Mouse (Mus musculus) adipocyte (in vitro differentiated cells): ENCODE data around the gene Trim7.
"Not testable (repeated sequence)": the region's sequence is repeated elsewhere in the genome, so short reads cannot be mapped to it uniquely, and the experiment has no call there.

Experiments used
- DNase-seq: peaks from one replicate; pipeline ENCODE4 v3.0.0-alpha.2; 2016; ENCODE audit warnings: low spot score

Trim7 gene

GRCm38 (mm10) chr11:48825979-48826751, at the start of gene Trim7, which contains the start of gene Gm12184:
TSS of gene Trim7 (plus strand) at chr11:48826140.
TSS of gene Gm12184 (minus strand) at chr11:48826655.
- DNase-seq: not testable (repeated sequence)

- no peak for DNase-seq
Observed at GRCm38 (mm10) chr11:48776664-48777063, 49.3 kb upstream of the Trim7 start.

GRCm38 (mm10) chr11:48777303-48777702, 48.6 kb upstream of the Trim7 start:
- no peak for DNase-seq

GRCm38 (mm10) chr11:48779450-48779849, 46.5 kb upstream of the Trim7 start:
- no peak for DNase-seq

- DNase-seq: no peak
Observed at GRCm38 (mm10) chr11:48782243-48782642, 43.7 kb upstream of the Trim7 start.

- no peak for DNase-seq
Observed at GRCm38 (mm10) chr11:48787455-48788211, 38.3 kb upstream of the Trim7 start.

- DNase-seq: peak; percentile 87
Observed at GRCm38 (mm10) chr11:48788311-48789089, 37.4 kb upstream of the Trim7 start.

GRCm38 (mm10) chr11:48789215-48789614, 36.7 kb upstream of the Trim7 start:
- DNase-seq: no peak

- DNase-seq: peak; percentile 86
Observed at GRCm38 (mm10) chr11:48789973-48790823, 35.7 kb upstream of the Trim7 start.

GRCm38 (mm10) chr11:48790946-48791345, 35.0 kb upstream of the Trim7 start:
- DNase-seq: no peak

GRCm38 (mm10) chr11:48791894-48792293, 34.0 kb upstream of the Trim7 start:
- not testable (repeated sequence) for DNase-seq

- no peak for DNase-seq
Observed at GRCm38 (mm10) chr11:48793184-48793583, 32.8 kb upstream of the Trim7 start.

- no peak for DNase-seq
Observed at GRCm38 (mm10) chr11:48795221-48795620, 30.7 kb upstream of the Trim7 start.

GRCm38 (mm10) chr11:48796290-48796689, 29.6 kb upstream of the Trim7 start:
- DNase-seq: no peak

- DNase-seq: no peak
Observed at GRCm38 (mm10) chr11:48797287-48797686, 28.7 kb upstream of the Trim7 start.

GRCm38 (mm10) chr11:48798308-48798707, 27.6 kb upstream of the Trim7 start:
- no peak for DNase-seq

- no peak for DNase-seq
Observed at GRCm38 (mm10) chr11:48798984-48799920, 26.7 kb upstream of the Trim7 start.

- peak; percentile 92 for DNase-seq
Observed at GRCm38 (mm10) chr11:48799921-48800701, 25.8 kb upstream of the Trim7 start, which contains the start of gene Rack1. TSS of gene Rack1 (plus strand) at chr11:48800332.
